Mouse (Mus musculus): ENCODE measurements around the gene Angptl6. TPM values are rescaled to one million over a fixed set of nuclear protein-coding genes. Genes with fewer than 3 reads are reported as not detected.
"Not testable (repeated sequence)": the region's sequence is repeated elsewhere in the genome, so short reads cannot be mapped to it uniquely, and the experiment has no call there.

Gene Angptl6
- polyA plus RNA-seq, 1 experiment from 2014 or later, result 7.2 TPM

DNA sequence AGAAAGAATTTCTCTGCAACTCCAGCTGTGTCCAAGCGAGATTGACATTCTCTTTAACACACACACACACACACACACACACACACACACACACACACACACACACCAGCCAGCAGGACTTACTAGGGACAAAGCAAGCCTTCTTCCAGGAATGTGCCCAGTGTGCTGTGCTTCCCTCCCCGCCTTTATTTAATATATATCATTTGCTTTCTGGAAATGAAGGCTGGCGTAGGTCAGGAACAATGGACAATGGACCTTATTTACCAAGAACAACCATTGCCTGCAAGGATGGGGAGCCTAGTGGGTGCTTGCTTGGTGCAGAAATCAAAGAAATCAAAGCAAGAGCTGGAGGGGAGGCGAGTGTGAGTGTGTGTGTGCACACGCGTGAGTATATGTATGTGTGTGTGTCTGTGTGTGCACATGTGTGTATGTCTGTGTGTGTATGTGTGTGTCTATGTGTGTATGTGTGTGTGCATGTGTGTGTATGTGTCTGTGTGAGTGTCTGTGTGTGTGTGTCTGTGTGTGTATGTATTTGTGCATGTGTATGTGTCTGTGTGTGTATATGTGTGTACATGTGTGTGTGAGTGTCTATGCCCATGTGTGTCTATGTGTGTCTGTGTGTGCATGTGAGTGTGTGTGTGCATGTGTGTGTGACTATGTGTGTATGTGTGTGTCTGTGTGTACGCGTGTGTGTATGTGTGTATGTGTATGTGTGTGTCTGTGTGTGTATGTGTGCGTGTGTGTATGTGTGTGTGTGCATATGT lies 42.2 kb downstream of the Angptl6 start:
- Histone ChIP-seq H3K4me2 (replicated peaks; ENCODE audit: low read depth, low read length) (no peak overlapping the region), H3K27me3 (ENCODE audit: control insufficient read depth, insufficient read depth, low read length) (no peaks in the 10 kb centered on the region), H3K4me1 (ENCODE audit: control insufficient read depth, insufficient read depth, low read length) (no peaks in the 10 kb centered on the region), H3K4me3 (ENCODE audit: low read depth, low read length) (no peak overlapping the region), H3K36me3 (ENCODE audit: control insufficient read depth, insufficient read depth, low read length) (no peaks in the 10 kb centered on the region), H3K9ac (replicated peaks; ENCODE audit: low read depth, low read length) (no peak overlapping the region), H3K9me3 (ENCODE audit: control insufficient read depth, low read depth, low read length) (no peaks in the 10 kb centered on the region), H3K27ac (ENCODE audit: low read length) (no peak overlapping the region)
- WGBS, result 79% methylated on average over 9 of the region's 9 CpGs
- peak; percentile 42; the same call in 1 of the 2 replicates for ATAC-seq (ENCODE audit: insufficient number of reproducible peaks, insufficient read depth, low FRiP score, low read depth)

GRCm38 (mm10) chr9:20835431-20835954 lies 44.0 kb downstream of the Angptl6 start:
- H3K27ac ChIP-seq (ENCODE audit: low read length); H3K4me2 ChIP-seq (replicated peaks; ENCODE audit: low read depth, low read length); H3K4me1 ChIP-seq (ENCODE audit: control insufficient read depth, insufficient read depth, low read length); H3K9ac ChIP-seq (replicated peaks; ENCODE audit: low read depth, low read length); H3K36me3 ChIP-seq (ENCODE audit: control insufficient read depth, insufficient read depth, low read length); H3K27me3 ChIP-seq (ENCODE audit: control insufficient read depth, insufficient read depth, low read length); ATAC-seq (ENCODE audit: insufficient number of reproducible peaks, insufficient read depth, low FRiP score, low read depth); H3K4me3 ChIP-seq (ENCODE audit: low read depth, low read length); H3K9me3 ChIP-seq (ENCODE audit: control insufficient read depth, low read depth, low read length): not testable (repeated sequence)
- 86% methylated on average over 11 of the region's 11 CpGs for WGBS

DNA sequence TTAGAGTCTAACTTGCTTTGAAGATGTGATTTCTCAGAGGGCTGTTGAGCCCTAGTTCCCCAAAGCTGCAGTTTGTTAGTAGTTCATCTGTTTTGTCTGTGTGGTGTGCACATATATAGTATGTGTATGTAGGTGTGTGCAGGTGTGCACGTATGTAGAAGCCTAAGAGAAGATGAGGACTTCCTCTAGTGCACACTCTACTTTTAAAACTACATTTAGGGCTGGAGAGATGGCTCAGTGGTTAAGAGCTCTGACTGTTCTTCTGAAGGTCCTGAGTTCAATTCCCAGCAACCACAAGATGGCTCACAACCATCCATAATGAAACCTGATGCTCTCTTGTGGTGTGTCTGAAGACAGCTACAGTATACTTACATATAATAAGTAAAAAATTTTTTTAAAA lies 44.6 kb downstream of the Angptl6 start:
- Histone ChIP-seq H3K4me3 (ENCODE audit: low read depth, low read length) (no peak overlapping the region), H3K27ac (ENCODE audit: low read length) (no peak overlapping the region), H3K4me2 (replicated peaks; ENCODE audit: low read depth, low read length) (no peak overlapping the region), H3K27me3 (ENCODE audit: control insufficient read depth, insufficient read depth, low read length) (no peaks in the 10 kb centered on the region), H3K9me3 (ENCODE audit: control insufficient read depth, low read depth, low read length) (no peaks in the 10 kb centered on the region), H3K36me3 (ENCODE audit: control insufficient read depth, insufficient read depth, low read length) (no peaks in the 10 kb centered on the region), H3K4me1 (ENCODE audit: control insufficient read depth, insufficient read depth, low read length) (no peaks in the 10 kb centered on the region), H3K9ac (replicated peaks; ENCODE audit: low read depth, low read length) (no peak overlapping the region)
- WGBS, result 55% methylated on average over 1 of the region's 1 CpGs
- no peak for ATAC-seq (ENCODE audit: insufficient number of reproducible peaks, insufficient read depth, low FRiP score, low read depth)

- no peaks in the 10 kb centered on the region for H3K4me1 ChIP-seq (ENCODE audit: control insufficient read depth, insufficient read depth, low read length)
- H3K4me2 ChIP-seq (replicated peaks; ENCODE audit: low read depth, low read length), result no peak overlapping the region
- no peak overlapping the region for H3K9ac ChIP-seq (replicated peaks; ENCODE audit: low read depth, low read length)
- peak; percentile 89 for ATAC-seq (ENCODE audit: insufficient number of reproducible peaks, insufficient read depth, low FRiP score, low read depth)
- 14% methylated on average over 19 of the region's 19 CpGs for WGBS
- H3K27ac ChIP-seq (ENCODE audit: low read length), result no peak overlapping the region
- H3K36me3 ChIP-seq (ENCODE audit: control insufficient read depth, insufficient read depth, low read length), result no peaks in the 10 kb centered on the region
- no peaks in the 10 kb centered on the region for H3K9me3 ChIP-seq (ENCODE audit: control insufficient read depth, low read depth, low read length)
- no peaks in the 10 kb centered on the region for H3K27me3 ChIP-seq (ENCODE audit: control insufficient read depth, insufficient read depth, low read length)
- H3K4me3 ChIP-seq (ENCODE audit: low read depth, low read length), result no peak overlapping the region
Observed at GRCm38 (mm10) chr9:20830901-20831643, 48.5 kb downstream of the Angptl6 start.

GRCm38 (mm10) chr9:20828127-20828526 lies 51.4 kb downstream of the Angptl6 start:
- no peak overlapping the region for H3K4me2 ChIP-seq (replicated peaks; ENCODE audit: low read depth, low read length)
- H3K36me3 ChIP-seq (ENCODE audit: control insufficient read depth, insufficient read depth, low read length), result no peaks in the 10 kb centered on the region
- no peaks in the 10 kb centered on the region for H3K27me3 ChIP-seq (ENCODE audit: control insufficient read depth, insufficient read depth, low read length)
- no peaks in the 10 kb centered on the region for H3K9me3 ChIP-seq (ENCODE audit: control insufficient read depth, low read depth, low read length)
- no peak overlapping the region for H3K9ac ChIP-seq (replicated peaks; ENCODE audit: low read depth, low read length)
- no peak overlapping the region for H3K4me3 ChIP-seq (ENCODE audit: low read depth, low read length)
- H3K4me1 ChIP-seq (ENCODE audit: control insufficient read depth, insufficient read depth, low read length), result no peaks in the 10 kb centered on the region
- H3K27ac ChIP-seq (ENCODE audit: low read length), result no peak overlapping the region
- whole genome bisulfite sequencing, result 97% methylated on average over 1 of the region's 1 CpGs
- ATAC-seq (ENCODE audit: insufficient number of reproducible peaks, insufficient read depth, low FRiP score, low read depth), result no peak

DNA sequence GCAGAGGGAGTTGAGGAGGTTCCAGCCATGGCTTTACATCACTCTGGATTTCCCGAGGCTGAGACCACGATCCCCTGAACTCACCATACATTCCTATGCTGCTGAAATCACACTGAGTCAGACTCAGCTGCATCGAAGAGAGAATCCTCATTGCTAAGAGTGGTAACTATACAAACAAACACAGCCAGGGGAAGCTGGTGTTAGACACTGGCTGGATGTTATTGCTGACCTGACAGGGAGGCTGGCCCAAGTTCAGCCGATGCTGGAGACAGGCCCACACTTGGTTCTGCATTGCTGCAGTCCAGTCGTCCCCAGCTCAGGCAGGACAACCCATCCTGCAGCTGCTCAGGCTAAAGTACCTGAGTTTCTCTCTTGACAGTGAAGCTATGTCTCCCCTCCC lies 53.7 kb downstream of the Angptl6 start:
- Histone ChIP-seq H3K27ac (ENCODE audit: low read length) (no peak overlapping the region), H3K4me1 (ENCODE audit: control insufficient read depth, insufficient read depth, low read length) (no peaks in the 10 kb centered on the region), H3K4me3 (ENCODE audit: low read depth, low read length) (no peak overlapping the region), H3K9me3 (ENCODE audit: control insufficient read depth, low read depth, low read length) (no peaks in the 10 kb centered on the region), H3K4me2 (replicated peaks; ENCODE audit: low read depth, low read length) (no peak overlapping the region), H3K36me3 (ENCODE audit: control insufficient read depth, insufficient read depth, low read length) (no peaks in the 10 kb centered on the region), H3K27me3 (ENCODE audit: control insufficient read depth, insufficient read depth, low read length) (no peaks in the 10 kb centered on the region), H3K9ac (replicated peaks; ENCODE audit: low read depth, low read length) (no peak overlapping the region)
- ATAC-seq (ENCODE audit: insufficient number of reproducible peaks, insufficient read depth, low FRiP score, low read depth), result no peak
- 48% methylated on average over 5 of the region's 5 CpGs for WGBS

Small RNA genes lying within 50 kb of the gene (microRNA-seq; reads per million reads assigned to microRNA genes)
- not detected for gene Mir7081

Other genes with a start within 250 kb of the Angptl6 start
- 362 and 386 TPM in 2 replicates for gene Ubl5, start 236.8 kb downstream of the Angptl6 start, polyA plus RNA-seq (2014; fragmentation: Nextera tagmentation; extraction: Ambion mirVana)
- 12.2 and 13.5 TPM in 2 replicates for gene Fbxl12, start 235.0 kb downstream of the Angptl6 start, polyA plus RNA-seq (2014; fragmentation: Nextera tagmentation; extraction: Ambion mirVana)
- gene Pin1, start 227.6 kb downstream of the Angptl6 start, polyA plus RNA-seq (2014; fragmentation: Nextera tagmentation; extraction: Ambion mirVana), result 45.7 and 46.5 TPM in 2 replicates
- 8.0 and 8.6 TPM in 2 replicates for gene Olfm2, start 133.4 kb downstream of the Angptl6 start, polyA plus RNA-seq (2014; fragmentation: Nextera tagmentation; extraction: Ambion mirVana)
- 1.1 and 1.2 TPM in 2 replicates for gene Col5a3, start 64.7 kb downstream of the Angptl6 start, polyA plus RNA-seq (2014; fragmentation: Nextera tagmentation; extraction: Ambion mirVana)
- gene Rdh8, start 61.2 kb downstream of the Angptl6 start, polyA plus RNA-seq (2014; fragmentation: Nextera tagmentation; extraction: Ambion mirVana), result not detected in 2 replicates
- gene A230050P20Rik, start 11.1 kb downstream of the Angptl6 start, polyA plus RNA-seq (2014; fragmentation: Nextera tagmentation; extraction: Ambion mirVana), result 11.9 and 12.6 TPM in 2 replicates
- gene Ppan, start 8.4 kb upstream of the Angptl6 start, polyA plus RNA-seq (2014; fragmentation: Nextera tagmentation; extraction: Ambion mirVana), result 72.7 and 74.6 TPM in 2 replicates
- gene Eif3g, start 18.9 kb upstream of the Angptl6 start, polyA plus RNA-seq (2014; fragmentation: Nextera tagmentation; extraction: Ambion mirVana), result 281 and 289 TPM in 2 replicates
- 64.7 and 69.6 TPM in 2 replicates for gene Dnmt1, start 80.2 kb upstream of the Angptl6 start, polyA plus RNA-seq (2014; fragmentation: Nextera tagmentation; extraction: Ambion mirVana)
- 48.6 and 52.3 TPM in 2 replicates for gene S1pr2, start 97.1 kb upstream of the Angptl6 start, polyA plus RNA-seq (2014; fragmentation: Nextera tagmentation; extraction: Ambion mirVana)
- 136 and 150 TPM in 2 replicates for gene Mrpl4, start 123.0 kb upstream of the Angptl6 start, polyA plus RNA-seq (2014; fragmentation: Nextera tagmentation; extraction: Ambion mirVana)
- 10.6 and 12.5 TPM in 2 replicates for gene Icam1, start 136.3 kb upstream of the Angptl6 start, polyA plus RNA-seq (2014; fragmentation: Nextera tagmentation; extraction: Ambion mirVana)
- 0.84 and 1.0 TPM in 2 replicates for gene Icam4, start 149.6 kb upstream of the Angptl6 start, polyA plus RNA-seq (2014; fragmentation: Nextera tagmentation; extraction: Ambion mirVana)
- gene Icam5, start 152.3 kb upstream of the Angptl6 start, polyA plus RNA-seq (2014; fragmentation: Nextera tagmentation; extraction: Ambion mirVana), result 0.18 TPM in 1 of 2 replicates, not detected in the other
- gene Zglp1, start 187.4 kb upstream of the Angptl6 start, polyA plus RNA-seq (2014; fragmentation: Nextera tagmentation; extraction: Ambion mirVana), result 1.8 TPM in 1 of 2 replicates, not detected in the other
- 0.30 and 0.43 TPM in 2 replicates for gene Gm49373, start 193.4 kb upstream of the Angptl6 start, polyA plus RNA-seq (2014; fragmentation: Nextera tagmentation; extraction: Ambion mirVana)
- 56.0 and 56.4 TPM in 2 replicates for gene Fdx1l, start 193.9 kb upstream of the Angptl6 start, polyA plus RNA-seq (2014; fragmentation: Nextera tagmentation; extraction: Ambion mirVana)
- 2.0 and 2.3 TPM in 2 replicates for gene Gm38431, start 212.3 kb upstream of the Angptl6 start, polyA plus RNA-seq (2014; fragmentation: Nextera tagmentation; extraction: Ambion mirVana)
- gene Raver1, start 212.3 kb upstream of the Angptl6 start, polyA plus RNA-seq (2014; fragmentation: Nextera tagmentation; extraction: Ambion mirVana), result 68.7 and 74.2 TPM in 2 replicates

Data from stomach, embryonic 14.5 days (tissue).